Mouse (Mus musculus) liver, adult (tissue): ENCODE data around the gene Plaur.

Source experiments
- GATA4 ChIP-seq: IDR thresholded peaks from 2 replicates; pipeline ENCODE4 v1.6.1; 2014; ENCODE audit warnings: mild to moderate bottlenecking, low read length; ENCODE audit not compliant: insufficient replicate concordance

The Plaur gene

GRCm38 (mm10) chr7:24435305-24435704 is 27.0 kb upstream of the Plaur start:
- no peak for TF ChIP-seq GATA4

GRCm38 (mm10) chr7:24437981-24438380 is 24.3 kb upstream of the Plaur start:
- TF ChIP-seq GATA4, result no peak

- TF ChIP-seq GATA4, result no peak
Measured at GRCm38 (mm10) chr7:24439191-24439590, 23.1 kb upstream of the Plaur start.

GRCm38 (mm10) chr7:24439891-24440290 is 22.4 kb upstream of the Plaur start:
- no peak for TF ChIP-seq GATA4

- TF ChIP-seq GATA4, result no peak
Measured at GRCm38 (mm10) chr7:24441785-24442184, 20.5 kb upstream of the Plaur start.

- no peak for TF ChIP-seq GATA4
Measured at GRCm38 (mm10) chr7:24442313-24442712, 20.0 kb upstream of the Plaur start.

- no peak for TF ChIP-seq GATA4
Measured at GRCm38 (mm10) chr7:24445266-24445926, 16.9 kb upstream of the Plaur start.

- TF ChIP-seq GATA4, result no peak
Measured at GRCm38 (mm10) chr7:24446697-24447340, 15.5 kb upstream of the Plaur start.

- no peak for TF ChIP-seq GATA4
Measured at GRCm38 (mm10) chr7:24448782-24449517, 13.3 kb upstream of the Plaur start.

GRCm38 (mm10) chr7:24450585-24451017 is 11.7 kb upstream of the Plaur start:
- no peak for TF ChIP-seq GATA4

GRCm38 (mm10) chr7:24451855-24452311 is 10.4 kb upstream of the Plaur start, which contains the start of gene Irgc1:
TSS of gene Irgc1 (minus strand) at chr7:24452297.
- TF ChIP-seq GATA4, result no peak

- no peak for TF ChIP-seq GATA4
Measured at GRCm38 (mm10) chr7:24454199-24454598, 8.1 kb upstream of the Plaur start.

GRCm38 (mm10) chr7:24455726-24456125 is 6.6 kb upstream of the Plaur start:
- no peak for TF ChIP-seq GATA4

GRCm38 (mm10) chr7:24457726-24458370 is 4.4 kb upstream of the Plaur start:
- TF ChIP-seq GATA4, result no peak

- TF ChIP-seq GATA4, result no peak
Measured at GRCm38 (mm10) chr7:24459440-24459839, 2.8 kb upstream of the Plaur start.
